Mouse (Mus musculus) intestine, embryonic 15.5 days (tissue): ENCODE measurements around the gene Ift46. TPM values are rescaled to one million over a fixed set of nuclear protein-coding genes. Genes with fewer than 3 reads are reported as not detected.

ENCODE experiments used
- ATAC-seq: fragments of 200-750 bp; cut with Nextera tagmentation; 2 replicates; pipeline ENCODE4 v1.8.0; 2017; ENCODE audit warnings: moderate TSS enrichment, moderate library complexity
- H3K27ac ChIP-seq: fragments of 300-500 bp; sonication (generic); 2 replicates; pipeline ENCODE4 v1.5.1; 2015; ENCODE audit warnings: mild to moderate bottlenecking, inconsistent platforms
- H3K27me3 ChIP-seq: fragments of 300-500 bp; sonication (generic); replicated peaks from 2 replicates; pipeline ENCODE4 v1.6.1; 2015; ENCODE audit warnings: inconsistent platforms
- H3K36me3 ChIP-seq: fragments of 300-500 bp; sonication (generic); 2 replicates; pipeline ENCODE4 v1.6.1; 2015; ENCODE audit warnings: inconsistent platforms
- H3K4me1 ChIP-seq: fragments of 300-500 bp; sonication (generic); replicated peaks from 2 replicates; pipeline ENCODE4 v1.6.1; 2015; ENCODE audit warnings: inconsistent platforms
- H3K4me2 ChIP-seq: fragments of 300-500 bp; sonication (generic); replicated peaks from 2 replicates; pipeline ENCODE4 v1.6.1; 2015; ENCODE audit warnings: mild to moderate bottlenecking, inconsistent platforms
- H3K4me3 ChIP-seq: fragments of 300-500 bp; sonication (generic); replicated peaks from 2 replicates; pipeline ENCODE4 v1.5.1; 2015; ENCODE audit warnings: inconsistent platforms
- H3K9ac ChIP-seq: fragments of 300-500 bp; sonication (generic); 2 replicates; pipeline ENCODE4 v1.6.1; 2015; ENCODE audit warnings: inconsistent platforms
- H3K9me3 ChIP-seq: fragments of 300-500 bp; sonication (generic); 2 replicates; pipeline ENCODE4 v1.6.1; 2016; ENCODE audit warnings: inconsistent platforms
- WGBS: fragments of 180-500 bp; shearing (Covaris S2); methylation state at CpG from one replicate; pipeline ENCODE4 v1.1.7; 2015; 5-methylcytosine and 5-hydroxymethylcytosine counted together
- polyA plus RNA-seq: library from polyadenylated mRNA; unstranded; fragments of >200 nt; fragmentation: Nextera tagmentation; extraction: Ambion mirVana; gene quantifications from 2 replicates; pipeline ENCODE4 v1.2.1, GENCODE M21; 2015

Gene Ift46
- polyA plus RNA-seq = 79.8 and 82.8 TPM in 2 replicates

GRCm38 (mm10) chr9:44767101-44768028, at the start of gene Ift46, which contains the start of gene Arcn1:
Ift46 (plus strand) TSS chr9:44767908.
Arcn1 (minus strand) TSS chr9:44767845.
- H3K27ac ChIP-seq = peak within 1 kb of the TSS; percentile 97
- no peaks in the 10 kb centered on the region for H3K9me3 ChIP-seq
- peak within 1 kb of the TSS; percentile 98 for H3K9ac ChIP-seq
- H3K4me3 ChIP-seq = peak within 1 kb of the TSS; percentile 99
- H3K27me3 ChIP-seq = no peaks in the 10 kb centered on the region
- peak; percentile 93 for ATAC-seq
- H3K4me2 ChIP-seq = peak within 1 kb of the TSS; percentile 66
- no peaks in the 10 kb centered on the region for H3K36me3 ChIP-seq
- peaks cover 8% of the 10 kb centered on the region for H3K4me1 ChIP-seq
- under 1% methylated on average over 78 of the region's 82 CpGs for WGBS

GRCm38 (mm10) chr9:44718937-44719631, 48.6 kb upstream of the Ift46 start:
- ATAC-seq = no peak
- Histone ChIP-seq H3K27me3 (no peaks in the 10 kb centered on the region), H3K27ac (no peak overlapping the region), H3K36me3 (0 out of 2 replicates have a peak, but pooled peaks cover 11% of the 10 kb centered on the region), H3K9ac (no peak overlapping the region), H3K4me3 (no peak overlapping the region), H3K9me3 (no peaks in the 10 kb centered on the region), H3K4me1 (peaks cover 25% of the 10 kb centered on the region), H3K4me2 (no peak overlapping the region)
- 87% methylated on average over 12 of the region's 12 CpGs for WGBS

DNA sequence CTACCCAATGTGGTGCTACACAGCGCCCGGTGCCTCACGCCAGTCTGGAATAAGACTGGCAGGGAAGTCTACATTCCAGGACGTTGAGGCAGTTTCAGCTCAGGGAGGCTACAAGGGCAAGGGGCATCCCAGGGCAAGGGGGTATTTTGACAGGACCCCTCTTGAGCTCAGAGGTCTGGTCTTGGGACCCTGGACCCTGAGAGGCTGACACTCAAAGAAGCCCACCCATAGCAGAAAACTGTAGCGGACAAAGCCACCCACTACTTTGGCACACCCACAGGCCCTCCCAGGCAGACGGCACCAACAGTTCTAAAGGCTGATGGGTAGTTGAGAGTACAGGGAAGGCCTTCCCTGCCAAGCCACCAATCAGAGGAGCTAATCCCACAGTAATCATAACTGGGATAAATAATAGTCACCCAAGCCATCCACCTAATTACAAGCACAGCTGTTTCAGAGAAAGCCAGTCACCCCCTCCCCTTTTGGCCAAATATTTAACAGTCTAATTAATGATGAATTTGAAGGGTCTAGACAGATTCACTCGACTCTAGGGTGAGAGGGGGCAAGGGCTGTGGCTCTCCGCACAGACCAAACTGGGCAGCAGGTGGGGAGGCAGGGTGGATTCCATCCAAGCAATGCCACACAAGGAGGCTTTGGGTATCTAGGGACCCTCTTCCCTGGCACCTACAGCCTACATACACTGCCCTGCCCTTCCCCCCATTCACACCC, 47.9 kb upstream of the Ift46 start:
- Histone ChIP-seq H3K27me3 (no peaks in the 10 kb centered on the region), H3K9me3 (no peaks in the 10 kb centered on the region), H3K4me1 (peaks cover 32% of the 10 kb centered on the region), H3K9ac (no peak overlapping the region), H3K4me2 (peak overlapping the region; percentile 85), H3K27ac (no peak overlapping the region), H3K4me3 (peak overlapping the region; percentile 61; the same call in 1 of the 2 replicates), H3K36me3 (0 out of 2 replicates have a peak, but pooled peaks cover 11% of the 10 kb centered on the region)
- WGBS = 80% methylated on average over 8 of the region's 8 CpGs
- no peak for ATAC-seq

DNA sequence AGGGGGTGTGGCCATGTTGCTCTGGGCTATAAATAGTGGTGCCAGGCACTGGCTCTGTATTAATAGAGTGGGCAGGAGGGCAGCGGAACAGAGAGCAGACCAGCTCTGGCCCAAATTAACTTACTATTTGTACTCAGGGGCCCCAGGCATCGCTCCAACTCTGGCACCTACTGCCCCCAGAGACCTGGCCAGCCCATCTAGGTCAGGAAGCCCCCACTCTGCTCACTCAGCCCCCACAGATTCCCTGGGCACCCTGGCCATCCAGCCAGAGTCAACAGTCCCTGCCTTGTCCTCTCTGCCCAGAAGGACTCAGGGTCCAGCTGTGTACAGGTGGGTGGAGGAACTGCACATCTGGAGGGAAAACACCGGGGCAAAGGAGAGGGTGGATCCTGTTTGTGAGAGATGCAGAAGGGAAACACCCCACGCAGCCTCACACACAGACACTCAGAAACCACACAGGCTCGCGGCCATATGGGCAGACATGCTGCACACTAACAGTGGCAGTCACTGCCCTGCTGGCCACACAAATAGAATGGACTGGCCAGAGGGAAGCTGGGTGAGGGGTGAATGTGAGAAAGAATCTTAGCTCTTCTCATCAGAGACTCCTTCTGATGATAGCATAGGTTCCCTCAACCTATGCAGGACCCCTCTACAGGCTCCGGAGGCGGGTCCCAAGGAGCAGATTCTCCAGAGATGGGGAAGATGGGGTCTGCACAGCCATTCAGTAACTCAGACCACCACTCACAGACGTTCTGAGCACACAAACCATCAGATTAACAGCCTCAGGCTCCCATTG, 47.2 kb upstream of the Ift46 start:
- peak overlapping the region; percentile 85 for H3K4me2 ChIP-seq

GRCm38 (mm10) chr9:44721154-44721876, 46.4 kb upstream of the Ift46 start:
- ATAC-seq = peak; percentile 90
- Histone ChIP-seq H3K4me2 (peak overlapping the region; percentile 85), H3K4me1 (peaks cover 36% of the 10 kb centered on the region), H3K9ac (peak overlapping the region; percentile 65), H3K27ac (0 out of 2 replicates have a peak overlapping the region, but pooled peaks have one; percentile 48), H3K9me3 (no peaks in the 10 kb centered on the region), H3K36me3 (0 out of 2 replicates have a peak, but pooled peaks cover 3% of the 10 kb centered on the region), H3K4me3 (peak overlapping the region; percentile 61), H3K27me3 (no peaks in the 10 kb centered on the region)
- 1% methylated on average over 40 of the region's 40 CpGs for WGBS

More for the DNA sequence above, 47.2 kb upstream of the Ift46 start:
- Histone ChIP-seq H3K27ac (0 out of 2 replicates have a peak overlapping the region, but pooled peaks have one; percentile 48), H3K4me3 (peak overlapping the region; percentile 61), H3K9me3 (no peaks in the 10 kb centered on the region), H3K9ac (peak overlapping the region; percentile 65), H3K4me1 (peaks cover 34% of the 10 kb centered on the region), H3K27me3 (no peaks in the 10 kb centered on the region), H3K36me3 (0 out of 2 replicates have a peak, but pooled peaks cover 5% of the 10 kb centered on the region)
- WGBS = 17% methylated on average over 9 of the region's 9 CpGs
- ATAC-seq = peak; percentile 16

- Histone ChIP-seq H3K4me2 (no peak overlapping the region), H3K4me1 (peaks cover 42% of the 10 kb centered on the region), H3K27ac (no peak overlapping the region; the same call in 1 of the 2 replicates), H3K27me3 (no peaks in the 10 kb centered on the region), H3K9me3 (no peaks in the 10 kb centered on the region), H3K9ac (no peak overlapping the region), H3K4me3 (no peak overlapping the region), H3K36me3 (0 out of 2 replicates have a peak, but pooled peaks cover 1% of the 10 kb centered on the region)
- no peak; the same call in 1 of the 2 replicates for ATAC-seq
- 73% methylated on average over 3 of the region's 3 CpGs for WGBS
Observed at GRCm38 (mm10) chr9:44721877-44722186, 45.9 kb upstream of the Ift46 start.

DNA sequence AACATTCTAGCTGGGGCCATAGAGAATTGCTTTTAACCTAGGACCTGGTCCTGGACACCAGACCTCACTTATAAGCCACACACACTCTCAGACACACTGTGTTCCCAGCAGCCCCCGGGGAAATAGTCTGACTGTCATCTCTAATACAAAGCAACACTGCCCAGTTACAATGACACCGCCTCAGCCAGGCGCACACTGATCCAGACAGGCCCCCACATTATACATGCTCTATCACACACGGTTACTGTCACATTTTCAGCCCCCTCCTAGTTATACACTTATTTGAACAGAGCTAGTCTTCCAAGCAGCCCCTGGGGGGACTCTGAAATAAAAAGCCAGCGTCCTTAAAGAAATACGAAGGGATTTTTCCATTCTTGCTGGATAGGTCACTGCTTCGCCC, 45.1 kb upstream of the Ift46 start:
- no peak overlapping the region for H3K9ac ChIP-seq
- H3K4me3 ChIP-seq = no peak overlapping the region
- peaks cover 42% of the 10 kb centered on the region for H3K4me1 ChIP-seq
- no peaks in the 10 kb centered on the region for H3K36me3 ChIP-seq
- WGBS = 72% methylated on average over 7 of the region's 7 CpGs
- ATAC-seq = no peak
- no peaks in the 10 kb centered on the region for H3K9me3 ChIP-seq
- H3K27ac ChIP-seq = no peak overlapping the region; the same call in 1 of the 2 replicates
- H3K4me2 ChIP-seq = no peak overlapping the region
- no peaks in the 10 kb centered on the region; the same call in 1 of the 2 replicates for H3K27me3 ChIP-seq

DNA sequence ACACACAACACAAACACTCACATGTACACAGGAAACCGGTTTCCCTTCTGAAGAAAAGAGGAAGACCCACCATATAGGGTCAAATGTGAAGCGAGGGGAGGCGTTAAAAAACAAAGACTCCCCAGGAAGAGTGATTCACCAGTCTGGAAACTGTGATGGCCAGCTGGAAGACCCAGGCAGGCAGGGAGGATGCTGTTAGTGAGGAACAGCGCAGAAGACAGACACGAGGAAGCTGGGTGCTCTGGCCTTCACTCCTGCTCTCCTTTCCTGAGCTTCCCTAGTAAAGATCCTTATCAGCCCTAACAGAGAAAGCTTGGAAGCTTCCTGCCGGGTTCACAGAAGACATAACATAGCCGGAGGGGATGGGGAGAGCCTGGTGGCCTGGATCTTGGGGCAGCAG, 44.7 kb upstream of the Ift46 start:
- Histone ChIP-seq H3K4me2 (no peak overlapping the region), H3K4me3 (no peak overlapping the region), H3K9me3 (no peaks in the 10 kb centered on the region), H3K9ac (no peak overlapping the region), H3K4me1 (peaks cover 42% of the 10 kb centered on the region), H3K36me3 (no peaks in the 10 kb centered on the region), H3K27me3 (no peaks in the 10 kb centered on the region; the same call in 1 of the 2 replicates), H3K27ac (peak overlapping the region; percentile 63)
- no peak for ATAC-seq
- 38% methylated on average over 7 of the region's 7 CpGs for WGBS

GRCm38 (mm10) chr9:44723521-44724041, 44.1 kb upstream of the Ift46 start:
- peak overlapping the region; percentile 63 for H3K27ac ChIP-seq
- H3K9me3 ChIP-seq = no peaks in the 10 kb centered on the region
- H3K27me3 ChIP-seq = no peaks in the 10 kb centered on the region; the same call in 1 of the 2 replicates
- 64% methylated on average over 11 of the region's 11 CpGs for WGBS
- no peak overlapping the region for H3K9ac ChIP-seq
- H3K36me3 ChIP-seq = no peaks in the 10 kb centered on the region
- ATAC-seq = no peak
- H3K4me2 ChIP-seq = no peak overlapping the region
- H3K4me3 ChIP-seq = no peak overlapping the region
- peaks cover 42% of the 10 kb centered on the region for H3K4me1 ChIP-seq

DNA sequence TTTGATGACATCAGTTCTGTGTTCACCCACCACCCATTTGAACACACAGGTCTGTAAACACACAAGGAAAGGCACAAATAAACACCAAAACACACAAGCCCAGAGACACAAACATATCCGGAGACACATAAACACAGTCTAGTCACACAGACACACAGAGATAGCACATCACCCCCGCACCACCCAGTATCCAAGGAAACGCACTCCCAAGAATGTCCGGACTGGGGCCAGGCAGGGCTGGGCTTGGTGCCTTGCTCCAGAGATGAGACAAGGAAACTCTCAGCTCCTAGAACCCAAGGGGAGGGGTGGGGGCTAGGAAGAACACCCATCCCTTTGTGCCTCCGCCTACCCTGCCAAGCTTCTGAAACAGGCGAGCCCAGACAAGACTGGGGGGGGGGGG, 43.5 kb upstream of the Ift46 start:
- Histone ChIP-seq H3K36me3 (no peaks in the 10 kb centered on the region), H3K27me3 (no peaks in the 10 kb centered on the region; the same call in 1 of the 2 replicates), H3K27ac (no peak overlapping the region), H3K4me3 (no peak overlapping the region), H3K4me2 (peak overlapping the region; percentile 17; the same call in 1 of the 2 replicates), H3K4me1 (peaks cover 42% of the 10 kb centered on the region), H3K9ac (no peak overlapping the region), H3K9me3 (no peaks in the 10 kb centered on the region)
- no peak for ATAC-seq
- 41% methylated on average over 6 of the region's 6 CpGs for WGBS
